Mouse (Mus musculus) embryo, embryonic 9.5 days (tissue): Measurements from ENCODE around the gene Krt20.
A peak's percentile ranks its signal among the peaks of the same experiment; 100 is the strongest.

ENCODE experiments used
- DNase-seq: peaks from one replicate; pipeline ENCODE4 v3.0.0-alpha.2; 2017; ENCODE audit errors: extremely low spot score

Gene Krt20

GRCm38 (mm10) chr11:99413247-99413646 is 24.7 kb downstream of the Krt20 start:
- DNase-seq = peak; percentile 25

- no peak for DNase-seq
These were observed 31.8 kb downstream of the Krt20 start for GRCm38 (mm10) chr11:99406186-99406585.

- no peak for DNase-seq
These were observed 37.9 kb downstream of the Krt20 start for GRCm38 (mm10) chr11:99399956-99400549.

GRCm38 (mm10) chr11:99398832-99399231 is 39.1 kb downstream of the Krt20 start:
- no peak for DNase-seq

- no peak for DNase-seq
These were observed 39.9 kb downstream of the Krt20 start for GRCm38 (mm10) chr11:99398084-99398483.

- DNase-seq = no peak
These were observed 41.3 kb downstream of the Krt20 start for GRCm38 (mm10) chr11:99396661-99397060.

- no peak for DNase-seq
These were observed 41.9 kb downstream of the Krt20 start for GRCm38 (mm10) chr11:99396034-99396433.

GRCm38 (mm10) chr11:99392492-99392891 is 45.5 kb downstream of the Krt20 start:
- DNase-seq = no peak

- DNase-seq = no peak
These were observed 46.6 kb downstream of the Krt20 start for GRCm38 (mm10) chr11:99391375-99391774.

- no peak for DNase-seq
These were observed 47.1 kb downstream of the Krt20 start for GRCm38 (mm10) chr11:99390866-99391265.

- no peak for DNase-seq
These were observed 48.7 kb downstream of the Krt20 start, which contains the start of gene Krt10 for GRCm38 (mm10) chr11:99389264-99389663. Gene Krt10, minus strand, starts transcription at chr11:99389364.

GRCm38 (mm10) chr11:99388661-99389060 is 49.3 kb downstream of the Krt20 start:
- no peak for DNase-seq

GRCm38 (mm10) chr11:99385813-99386721 is 51.9 kb downstream of the Krt20 start:
- DNase-seq = peak; percentile 88

GRCm38 (mm10) chr11:99379568-99379967 is 58.4 kb downstream of the Krt20 start:
- DNase-seq = peak; percentile 66
